Mouse (Mus musculus): ENCODE measurements around the gene Slc20a1.

The Slc20a1 gene

GRCm38 (mm10) chr2:129198436-129199327, at the start of gene Slc20a1:
Slc20a1 (plus strand) TSS chr2:129198764.
- DNase-seq (ENCODE audit: low read depth, low spot score), result peak; percentile 98

- DNase-seq (ENCODE audit: low read depth, low spot score), result no peak
Observed at GRCm38 (mm10) chr2:129148836-129149235, 49.7 kb upstream of the Slc20a1 start.

GRCm38 (mm10) chr2:129150386-129150785, 48.2 kb upstream of the Slc20a1 start:
- no peak for DNase-seq (ENCODE audit: low read depth, low spot score)

GRCm38 (mm10) chr2:129151111-129151510, 47.5 kb upstream of the Slc20a1 start:
- DNase-seq (ENCODE audit: low read depth, low spot score), result no peak

- no peak for DNase-seq (ENCODE audit: low read depth, low spot score)
Observed at GRCm38 (mm10) chr2:129152751-129153150, 45.8 kb upstream of the Slc20a1 start.

- no peak for DNase-seq (ENCODE audit: low read depth, low spot score)
Observed at GRCm38 (mm10) chr2:129164815-129165214, 33.7 kb upstream of the Slc20a1 start.

GRCm38 (mm10) chr2:129166466-129167463, 31.8 kb upstream of the Slc20a1 start:
- no peak for DNase-seq (ENCODE audit: low read depth, low spot score)

- no peak for DNase-seq (ENCODE audit: low read depth, low spot score)
Observed at GRCm38 (mm10) chr2:129173386-129173785, 25.2 kb upstream of the Slc20a1 start.

- peak; percentile 40 for DNase-seq (ENCODE audit: low read depth, low spot score)
Observed at GRCm38 (mm10) chr2:129174474-129174873, 24.1 kb upstream of the Slc20a1 start.

GRCm38 (mm10) chr2:129175636-129176035, 22.9 kb upstream of the Slc20a1 start:
- DNase-seq (ENCODE audit: low read depth, low spot score), result no peak

GRCm38 (mm10) chr2:129176676-129177420, 21.7 kb upstream of the Slc20a1 start:
- DNase-seq (ENCODE audit: low read depth, low spot score), result no peak

GRCm38 (mm10) chr2:129177661-129178060, 20.9 kb upstream of the Slc20a1 start:
- DNase-seq (ENCODE audit: low read depth, low spot score), result no peak

- DNase-seq (ENCODE audit: low read depth, low spot score), result no peak
Observed at GRCm38 (mm10) chr2:129178182-129178908, 20.2 kb upstream of the Slc20a1 start.

- DNase-seq (ENCODE audit: low read depth, low spot score), result no peak
Observed at GRCm38 (mm10) chr2:129179946-129180853, 18.4 kb upstream of the Slc20a1 start.

GRCm38 (mm10) chr2:129181509-129181908, 17.1 kb upstream of the Slc20a1 start:
- no peak for DNase-seq (ENCODE audit: low read depth, low spot score)

- DNase-seq (ENCODE audit: low read depth, low spot score), result no peak
Observed at GRCm38 (mm10) chr2:129182412-129182811, 16.2 kb upstream of the Slc20a1 start.

- DNase-seq (ENCODE audit: low read depth, low spot score), result peak; percentile 79
Observed at GRCm38 (mm10) chr2:129183561-129184031, 15.0 kb upstream of the Slc20a1 start.

- no peak for DNase-seq (ENCODE audit: low read depth, low spot score)
Observed at GRCm38 (mm10) chr2:129184853-129185252, 13.7 kb upstream of the Slc20a1 start.

- no peak for DNase-seq (ENCODE audit: low read depth, low spot score)
Observed at GRCm38 (mm10) chr2:129185611-129186290, 12.8 kb upstream of the Slc20a1 start.

Data from A20 (cell line).